In the genomic region with DNA sequence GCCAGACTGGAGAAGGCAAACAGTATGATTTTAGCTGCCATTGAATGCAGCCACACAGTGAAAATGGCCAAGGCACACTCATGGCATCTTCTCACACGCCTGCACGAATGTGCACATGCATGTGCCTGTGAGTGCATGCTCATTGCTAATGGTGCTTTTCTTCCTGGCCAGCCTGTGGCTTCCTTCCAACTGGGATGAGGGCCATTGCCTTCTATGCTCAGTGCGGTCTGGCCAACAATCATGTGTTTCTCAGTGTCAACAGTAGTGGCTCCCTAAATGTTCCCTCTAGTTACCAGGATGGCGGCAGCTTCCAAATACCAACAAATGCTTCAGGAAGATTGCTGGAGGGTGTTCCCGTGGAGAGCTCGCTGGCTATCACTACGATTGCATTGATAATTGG, we compare ENCODE assay signal across 16 mouse cellular contexts.
DNase-seq lines count a peak whose midpoint lies in the region.
"Had no signal": no experiment of that assay in that cellular context is flagged by ENCODE, and none has a peak within 500 bp of the region (broad histone marks: within the 10 kb centered on the region; RNA-seq: fewer than 3 reads in every experiment).

No protein-coding gene starts in this region.

- intact Hi-C loops in left cerebral cortex, postnatal 4 days (cut with DNase I): no loop called here

- DNase-seq in cerebellum, postnatal 10 days: peak; percentile 89 to 91
- no peak for DNase-seq in cerebellum, adult 9-11 months
- peak; percentile 10 to 20 for DNase-seq in heart, adult 18-20 months
- no peak for DNase-seq in heart, adult 9 months (ENCODE audit: low spot score in 2 of 2)
- DNase-seq in left cerebral cortex, postnatal 4 days: peak; percentile 68
- no peak for DNase-seq in left cerebral cortex, adult 8-10 months (ENCODE audit: low spot score in 2 of 2)
- DNase-seq in Muller cell, postnatal 12 days (ENCODE audit: inconsistent ontology term): peak; percentile 9
- no peak for DNase-seq in ovary, adult 18-20 months (ENCODE audit: low spot score)
- DNase-seq: cerebellum, adult 11 months; gastrocnemius, adult 2 months; liver, embryonic 13.5 days; lung, embryonic 14.5 days; lung, postnatal 36 days; right cerebral cortex, adult 18-20 months; right cerebral cortex, postnatal 4 days; thymus, postnatal 36 days had no signal

Comparison
In these comparisons a context has a peak if more than half of its experiments do, and no peak if none do; other contexts are left out.
1. DNase-seq: peak in cerebellum, postnatal 10 days (2 of 2), heart, adult 18-20 months (2 of 2), left cerebral cortex, postnatal 4 days (single experiment) and Muller cell, postnatal 12 days (single experiment); none in cerebellum, adult 9-11 months (single experiment), heart, adult 9 months (0 of 2), left cerebral cortex, adult 8-10 months (0 of 2) and ovary, adult 18-20 months (single experiment).